Mouse (Mus musculus) bone marrow, adult 2 months (tissue): ENCODE measurements around the gene Optc. TPM values are rescaled to one million over a fixed set of nuclear protein-coding genes. Genes with fewer than 3 reads are reported as not detected.

ENCODE experiments used
- H3K27ac ChIP-seq: fragments of 200-500 bp; 2 replicates; pipeline ENCODE4 v1.5.1; 2012; ENCODE audit warnings: low read depth, mild to moderate bottlenecking, control low read depth, inconsistent platforms, low read length; ENCODE audit not compliant: control insufficient read depth, poor library complexity, insufficient read depth
- H3K4me1 ChIP-seq: fragments of 200-500 bp; 2 replicates; pipeline ENCODE4 v1.6.1; 2011; ENCODE audit warnings: low read length; ENCODE audit not compliant: control insufficient read depth, insufficient read depth
- H3K4me3 ChIP-seq: fragments of 200-500 bp; replicated peaks from 2 replicates; pipeline ENCODE3; 2011; ENCODE audit warnings: mild to moderate bottlenecking, low read depth, low read length, control low read depth; ENCODE audit not compliant: control insufficient read depth
- CTCF ChIP-seq: fragments of 200-500 bp; IDR thresholded peaks from 2 replicates; pipeline ENCODE4 v1.5.1; 2011; ENCODE audit warnings: low read length, control low read depth; ENCODE audit not compliant: control insufficient read depth, insufficient read depth
- POLR2A ChIP-seq: fragments of 200-500 bp; IDR thresholded peaks from 2 replicates; pipeline ENCODE4 v1.6.1; 2011; ENCODE audit warnings: low read depth, mild to moderate bottlenecking, control low read depth, low read length, borderline replicate concordance; ENCODE audit not compliant: control insufficient read depth
- WGBS: fragments of 180-500 bp; shearing (Covaris S2); methylation state at CpG from one replicate; pipeline ENCODE4 v1.1.7; 2018; 5-methylcytosine and 5-hydroxymethylcytosine counted together
- polyA plus RNA-seq: library from polyadenylated mRNA; stranded (reverse); fragments of >200 nt; gene quantifications from 2 replicates; pipeline ENCODE4 v1.2.4, GENCODE M21; 2011; ENCODE audit warnings: low replicate concordance; ENCODE audit not compliant: missing spikeins, insufficient read depth, insufficient read length

Optc gene
- polyA plus RNA-seq = not detected in 2 replicates

GRCm38 (mm10) chr1:133907949-133908658, at the start of gene Optc:
TSS of gene Optc (minus strand) at chr1:133907999.
- TF ChIP-seq CTCF (no peak), POLR2A (no peak)
- H3K4me1 ChIP-seq = no peaks in the 10 kb centered on the region
- 13% methylated on average over 28 of the region's 30 CpGs for WGBS
- H3K4me3 ChIP-seq = no peak within 1 kb of the TSS
- no peak within 1 kb of the TSS for H3K27ac ChIP-seq

GRCm38 (mm10) chr1:133954009-133954408, 46.2 kb upstream of the Optc start:
- H3K27ac ChIP-seq = no peak overlapping the region
- TF ChIP-seq CTCF (no peak), POLR2A (no peak)
- WGBS = 42% methylated on average over 2 of the region's 2 CpGs
- H3K4me3 ChIP-seq = no peak overlapping the region
- H3K4me1 ChIP-seq = no peaks in the 10 kb centered on the region; the same call in 1 of the 2 replicates

GRCm38 (mm10) chr1:133953261-133953742, 45.5 kb upstream of the Optc start:
- Histone ChIP-seq H3K4me3 (no peak overlapping the region), H3K27ac (no peak overlapping the region), H3K4me1 (no peaks in the 10 kb centered on the region; the same call in 1 of the 2 replicates)
- TF ChIP-seq CTCF (no peak), POLR2A (no peak)
- WGBS = 74% methylated on average over 9 of the region's 9 CpGs

GRCm38 (mm10) chr1:133951598-133951997, 43.8 kb upstream of the Optc start:
- H3K4me3 ChIP-seq = no peak overlapping the region
- H3K27ac ChIP-seq = no peak overlapping the region
- WGBS = 41% methylated on average over 6 of the region's 6 CpGs
- no peaks in the 10 kb centered on the region; the same call in 1 of the 2 replicates for H3K4me1 ChIP-seq
- no peak for TF ChIP-seq POLR2A

- H3K4me3 ChIP-seq = no peak overlapping the region
- H3K27ac ChIP-seq = no peak overlapping the region
- no peaks in the 10 kb centered on the region; the same call in 1 of the 2 replicates for H3K4me1 ChIP-seq
- WGBS = 60% methylated on average over 7 of the region's 7 CpGs
- TF ChIP-seq CTCF (no peak), POLR2A (no peak)
Measured at GRCm38 (mm10) chr1:133950061-133950782, 42.4 kb upstream of the Optc start.

- no peak overlapping the region for H3K4me3 ChIP-seq
- H3K27ac ChIP-seq = no peak overlapping the region
- TF ChIP-seq CTCF (no peak), POLR2A (no peak)
- WGBS = 85% methylated on average over 3 of the region's 3 CpGs
- H3K4me1 ChIP-seq = no peaks in the 10 kb centered on the region
Measured at GRCm38 (mm10) chr1:133945106-133945505, 37.3 kb upstream of the Optc start.

- 81% methylated on average over 3 of the region's 3 CpGs for WGBS
- TF ChIP-seq CTCF = no peak
- no peak for TF ChIP-seq POLR2A
- Histone ChIP-seq H3K4me3 (no peak overlapping the region), H3K27ac (no peak overlapping the region), H3K4me1 (no peaks in the 10 kb centered on the region)
Measured at GRCm38 (mm10) chr1:133941904-133942303, 34.1 kb upstream of the Optc start.

- Histone ChIP-seq H3K27ac (no peak overlapping the region), H3K4me1 (no peaks in the 10 kb centered on the region), H3K4me3 (no peak overlapping the region)
- 80% methylated on average over 11 of the region's 11 CpGs for WGBS
- TF ChIP-seq POLR2A (no peak), CTCF (no peak)
Measured at GRCm38 (mm10) chr1:133941158-133941860, 33.5 kb upstream of the Optc start.
